Mouse (Mus musculus) urinary bladder, postnatal 36 days (tissue): Measurements from ENCODE around the gene Slc7a9.

Source experiments
- DNase-seq, 2 experiments: peaks; one replicate each; pipeline ENCODE4 v3.0.0; 2022; ENCODE audit warnings: low spot score in 2 of 2, mixed read lengths in 1 of 2

The Slc7a9 gene

DNA sequence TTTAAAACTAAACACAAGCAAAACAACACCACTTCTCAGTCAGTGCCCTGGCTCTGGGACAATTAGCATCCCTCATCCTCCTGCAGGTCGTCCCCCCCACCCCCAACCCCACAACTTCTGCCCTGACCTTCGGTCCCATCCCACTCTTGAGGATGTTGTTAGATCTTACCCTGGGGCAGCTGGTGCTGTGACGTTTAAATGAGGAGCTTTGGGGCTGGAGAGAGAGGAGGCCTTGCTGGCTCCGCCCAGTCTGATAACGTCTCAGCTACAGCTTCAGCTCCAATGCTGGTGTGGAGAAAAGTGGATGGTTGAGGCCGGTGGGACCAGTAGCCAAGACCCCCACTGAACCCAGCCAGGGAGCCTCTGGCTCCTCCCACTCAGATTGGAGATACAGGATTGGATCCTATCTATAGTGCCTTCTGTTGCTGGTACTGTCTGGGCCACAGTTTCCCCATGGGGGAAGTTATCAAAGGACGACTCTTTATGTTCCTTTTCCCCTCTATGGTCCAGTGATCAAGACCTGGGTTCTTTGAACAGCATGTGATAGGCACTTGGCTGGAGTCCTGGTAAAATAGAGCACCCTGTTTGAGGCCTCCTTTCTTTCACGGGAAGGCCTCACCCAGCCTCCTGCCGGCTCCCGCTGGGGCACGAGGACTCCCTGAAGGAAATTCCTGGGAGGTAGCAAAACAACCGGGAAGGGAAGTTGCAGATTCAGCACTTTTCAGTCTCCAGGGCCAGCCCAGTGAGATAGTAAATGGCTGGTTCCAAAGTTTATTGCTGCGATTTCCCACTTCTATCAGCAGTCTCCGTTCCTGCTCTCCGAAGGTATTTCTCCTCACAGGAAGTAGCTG, at the start of gene Slc7a9:
TSS of gene Slc7a9 (plus strand) at position 801 of the 851 bp plus-strand sequence.
- DNase-seq: no peak

DNA sequence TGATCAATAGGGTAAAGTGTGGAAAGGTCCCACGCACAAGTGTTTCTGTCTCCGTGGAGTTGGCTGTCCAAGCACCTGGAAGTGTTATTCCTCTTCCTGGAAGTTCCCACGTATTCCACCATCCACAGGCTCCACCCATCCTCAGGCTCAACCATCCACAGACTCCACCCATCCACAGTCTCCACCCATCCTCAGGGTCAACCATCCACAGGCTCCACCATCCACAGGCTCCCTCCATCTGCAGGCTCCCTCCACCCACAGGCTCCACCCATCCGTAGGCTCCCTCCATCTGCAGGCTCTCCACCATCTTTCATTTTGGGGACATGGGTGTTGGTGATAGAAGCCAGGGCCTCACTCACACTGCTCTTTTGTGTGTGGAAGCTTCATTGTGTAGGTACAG, 47.4 kb upstream of the Slc7a9 start:
- no peak for DNase-seq

DNA sequence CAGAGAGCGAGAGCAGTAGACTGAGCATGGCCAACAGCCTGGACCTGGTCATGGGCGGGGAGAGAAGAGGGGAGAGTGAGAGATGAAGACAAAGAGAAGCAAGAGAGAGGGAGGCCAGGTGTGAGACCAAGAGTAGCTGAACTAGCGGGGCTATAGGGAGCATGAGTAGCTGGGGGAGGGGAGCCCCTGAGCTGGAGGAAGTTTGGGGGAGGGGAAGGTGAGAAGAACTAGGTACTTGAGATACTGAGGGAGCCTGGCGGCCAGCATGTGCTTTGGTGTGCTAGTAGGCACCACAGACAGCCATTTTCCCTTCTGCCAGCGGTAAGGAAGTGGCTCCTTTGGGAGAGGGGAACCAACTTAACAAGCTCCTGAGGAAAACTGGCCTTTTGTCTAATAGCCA, 33.4 kb upstream of the Slc7a9 start:
- DNase-seq: no peak

DNA sequence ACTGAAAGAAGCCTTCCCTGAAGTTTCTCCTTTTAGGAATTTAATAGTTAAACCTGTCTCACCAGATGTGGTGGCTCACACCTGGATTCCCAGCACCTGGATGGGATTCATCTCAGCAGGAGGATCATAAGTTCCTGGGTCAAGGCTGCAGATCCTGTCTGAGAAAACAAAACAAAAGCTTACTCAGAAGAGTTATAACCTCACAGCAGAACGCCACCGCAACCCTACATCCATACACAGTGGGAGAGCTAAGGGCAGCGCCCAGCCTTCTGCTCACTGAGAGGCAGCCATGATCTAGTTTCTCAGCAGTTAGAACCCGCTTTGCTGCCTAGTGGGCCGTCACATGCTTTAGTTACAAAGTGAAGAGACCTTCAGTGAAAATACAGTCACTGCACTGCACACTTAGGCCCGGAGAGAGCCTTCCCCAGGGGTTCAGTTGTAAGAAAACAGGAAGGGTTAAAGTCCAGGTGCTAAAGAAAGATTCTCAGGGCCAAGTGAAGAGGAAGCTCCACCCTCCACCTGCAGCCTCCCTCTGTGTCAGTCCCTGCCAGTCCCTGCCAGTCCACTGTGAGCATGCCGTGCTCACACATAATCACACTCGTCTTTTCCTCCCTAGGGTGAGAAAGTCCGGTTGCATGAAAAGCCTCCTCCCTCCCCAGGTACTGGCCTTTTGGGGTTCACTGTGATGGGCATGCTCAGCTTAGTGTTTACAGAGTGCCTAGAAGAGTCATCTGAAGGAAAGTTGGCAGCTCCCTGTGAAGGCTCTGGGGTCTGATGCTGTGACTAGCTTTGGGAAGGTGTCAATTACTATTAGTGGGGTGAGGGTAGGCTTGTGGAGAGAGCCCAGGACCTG, 32.6 kb upstream of the Slc7a9 start:
- no peak for DNase-seq

DNA sequence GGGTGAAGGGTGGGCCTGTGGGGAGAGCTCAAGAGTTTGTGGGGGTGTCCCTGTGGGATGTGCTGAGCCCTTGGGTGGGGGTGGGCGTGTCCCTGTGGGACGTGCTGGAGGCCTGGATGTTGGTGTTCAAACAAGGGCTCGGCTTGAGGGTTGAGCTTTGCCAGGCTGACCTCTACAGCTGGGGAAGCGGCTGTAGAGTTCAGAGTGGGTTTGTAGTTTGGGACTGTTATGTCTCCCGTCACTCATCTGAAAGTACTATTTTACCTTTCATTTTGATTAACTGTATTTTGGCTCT, 32.0 kb upstream of the Slc7a9 start:
- no peak for DNase-seq

DNA sequence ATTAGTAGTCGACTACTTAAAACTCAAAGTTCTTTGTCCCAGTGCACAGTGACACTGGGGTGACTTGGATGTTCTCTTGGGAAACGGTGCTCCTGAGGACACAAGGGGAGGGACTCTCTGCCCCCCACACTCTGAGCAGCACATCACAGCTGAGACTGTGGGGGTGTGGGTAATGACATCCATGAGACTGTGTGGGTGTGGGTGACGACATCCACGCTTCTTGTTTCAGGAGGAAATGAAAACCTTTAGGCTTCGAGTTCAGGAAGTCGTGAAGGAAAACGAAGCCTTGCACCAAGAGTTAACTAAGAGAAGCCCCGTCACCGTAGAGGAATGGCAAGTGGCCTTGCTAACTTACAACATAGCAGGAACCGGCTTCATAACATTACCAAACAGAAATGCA, 25.5 kb upstream of the Slc7a9 start:
- DNase-seq: no peak

DNA sequence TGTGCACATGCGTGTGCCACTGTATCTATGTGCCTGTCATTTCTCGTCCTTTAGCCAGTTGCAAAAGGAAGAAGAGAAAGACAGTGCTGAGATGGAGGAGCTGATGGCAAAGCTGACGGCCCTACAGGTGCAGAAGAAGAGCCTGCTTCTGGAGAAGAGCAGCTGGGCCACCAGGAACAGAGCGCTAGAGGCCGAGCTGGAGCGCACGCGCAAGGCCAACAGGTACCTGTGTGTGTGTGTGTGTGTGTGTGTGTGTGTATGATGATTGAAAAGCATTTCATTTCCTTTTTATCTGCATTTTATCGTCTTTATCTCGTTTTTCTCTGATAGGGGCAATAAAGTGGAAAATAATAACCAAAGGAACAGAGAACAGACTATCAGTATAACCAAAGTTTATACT, 20.4 kb upstream of the Slc7a9 start:
- DNase-seq: no peak

DNA sequence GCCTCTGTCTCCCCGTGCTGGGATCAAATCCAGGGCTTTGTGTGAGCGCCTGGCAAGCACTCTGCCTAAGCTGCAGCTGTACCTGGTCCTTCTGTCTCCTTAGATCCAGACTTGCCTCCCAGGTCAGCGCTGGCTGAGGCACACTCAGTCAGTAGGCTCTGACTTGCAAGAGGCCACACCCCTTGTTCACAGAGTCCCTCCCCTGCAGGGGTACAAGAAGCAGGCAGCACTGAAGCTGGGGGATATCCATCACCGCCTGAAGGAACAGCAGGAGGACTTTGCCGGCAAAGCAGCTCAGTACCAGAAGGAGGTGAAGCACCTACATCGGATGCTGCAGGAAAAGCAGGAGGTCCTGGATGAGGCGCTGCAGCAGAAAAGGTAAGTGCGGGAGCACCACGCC, 13.3 kb upstream of the Slc7a9 start:
- DNase-seq: no peak

DNA sequence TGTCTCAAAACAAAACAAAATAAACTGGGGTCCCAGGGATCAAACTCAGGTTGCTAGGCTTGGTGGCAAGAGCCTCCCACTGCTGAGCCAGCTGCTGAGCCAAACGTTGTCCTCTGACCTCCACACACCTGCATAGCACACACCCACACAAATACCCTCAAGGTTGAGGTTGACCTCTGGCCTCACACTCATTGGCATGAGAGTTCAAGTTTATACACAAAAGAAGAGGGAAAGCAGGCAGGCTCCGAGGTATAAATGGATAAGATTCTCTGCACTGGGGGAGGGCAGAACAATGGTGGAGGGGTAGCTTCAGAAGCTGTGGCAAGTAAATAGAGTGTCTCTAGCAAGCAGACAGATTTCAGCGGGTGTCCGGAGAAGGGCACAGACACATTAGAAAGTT, 1.1 kb upstream of the Slc7a9 start:
- no peak for DNase-seq

DNA sequence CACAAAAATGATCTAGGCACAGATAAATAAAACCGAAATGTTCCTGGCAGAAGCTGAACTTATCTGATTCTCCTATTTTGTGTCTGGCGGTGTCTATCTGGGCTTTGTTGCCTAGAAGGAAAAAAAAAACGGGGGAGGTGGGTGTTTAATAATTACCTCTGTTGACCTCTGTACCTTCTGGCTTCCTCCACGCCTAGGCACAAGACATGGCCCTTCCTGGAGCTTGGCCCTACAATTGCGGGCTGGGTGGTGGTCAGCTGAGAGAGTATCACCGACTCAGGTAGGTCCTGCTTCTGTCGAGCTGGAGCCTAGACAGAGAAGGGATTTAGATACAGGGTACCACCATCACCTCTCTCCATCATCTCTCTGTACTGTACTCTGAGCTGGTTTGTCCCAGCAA, 271 bp downstream of the Slc7a9 start:
- DNase-seq: no peak

DNA sequence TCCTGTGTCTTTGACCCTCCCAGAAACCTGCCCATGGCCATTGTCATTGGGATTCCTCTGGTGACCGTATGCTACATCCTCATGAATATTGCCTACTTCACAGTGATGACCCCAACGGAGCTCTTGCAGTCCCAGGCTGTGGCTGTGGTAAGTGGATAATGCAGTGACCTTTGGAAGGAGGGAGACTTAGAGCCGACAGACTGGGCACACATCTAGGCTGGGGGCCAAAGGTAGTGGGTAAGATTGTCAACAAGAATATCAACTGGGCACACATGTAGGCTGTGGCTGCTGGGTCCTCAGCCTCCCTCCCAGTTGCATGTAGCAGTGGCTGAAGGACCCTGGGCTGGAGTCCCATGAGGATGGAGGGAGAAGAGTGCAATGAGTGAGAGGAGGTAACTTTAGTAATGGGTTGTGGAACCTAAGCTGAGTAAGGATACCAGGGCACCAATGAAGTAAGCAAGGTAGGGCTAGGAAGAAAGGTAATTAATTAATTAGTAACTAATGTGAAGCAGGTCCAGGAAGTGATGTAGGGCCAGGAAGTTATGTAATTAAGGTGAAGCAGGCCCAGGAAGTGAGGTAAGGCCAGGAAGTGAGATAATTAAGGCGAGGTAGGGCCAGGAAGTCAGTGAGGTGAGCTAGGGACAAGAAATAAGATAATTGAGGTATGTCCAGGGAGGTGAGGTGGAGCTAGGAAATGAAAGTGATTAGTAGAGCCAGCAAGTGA, 7.7 kb downstream of the Slc7a9 start:
- DNase-seq: no peak

DNA sequence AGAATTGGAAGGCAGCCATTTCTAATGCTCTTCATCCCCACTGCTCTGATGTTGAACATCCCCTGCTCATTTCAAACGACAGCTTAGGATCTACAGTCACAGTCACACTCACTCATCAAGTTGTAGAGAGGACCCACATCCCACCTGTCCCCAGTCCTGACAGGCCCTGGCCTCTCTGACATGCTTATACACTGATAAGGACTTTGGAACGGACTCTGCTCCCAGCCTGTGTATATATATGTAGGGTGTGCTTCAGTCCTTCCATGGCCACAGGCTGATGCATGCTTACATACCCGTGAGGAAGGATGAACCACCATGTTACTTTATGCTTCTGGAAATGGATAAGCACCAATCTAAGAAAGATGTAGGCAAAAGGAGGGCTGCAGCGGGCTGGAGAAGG, 12.4 kb downstream of the Slc7a9 start:
- no peak for DNase-seq

DNA sequence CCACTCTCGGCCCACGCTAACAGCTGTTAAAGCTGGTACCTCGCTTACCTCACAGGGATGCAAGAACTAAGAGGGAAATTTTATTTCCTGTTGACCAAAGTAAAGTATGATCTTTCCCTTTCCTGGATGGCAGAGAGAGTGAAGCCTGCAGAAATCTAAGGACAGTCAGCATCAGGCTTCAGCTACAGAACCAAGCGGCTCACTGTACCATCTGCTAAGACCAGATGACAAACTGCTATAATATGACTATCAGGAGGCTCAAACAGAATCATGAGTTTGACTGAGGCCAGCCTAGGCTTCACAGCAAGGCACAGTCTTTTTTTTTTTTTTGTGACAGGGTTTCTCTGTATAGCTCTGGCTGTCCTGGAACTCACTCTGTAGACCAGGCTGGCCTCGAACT, 16.4 kb downstream of the Slc7a9 start:
- DNase-seq: no peak

DNA sequence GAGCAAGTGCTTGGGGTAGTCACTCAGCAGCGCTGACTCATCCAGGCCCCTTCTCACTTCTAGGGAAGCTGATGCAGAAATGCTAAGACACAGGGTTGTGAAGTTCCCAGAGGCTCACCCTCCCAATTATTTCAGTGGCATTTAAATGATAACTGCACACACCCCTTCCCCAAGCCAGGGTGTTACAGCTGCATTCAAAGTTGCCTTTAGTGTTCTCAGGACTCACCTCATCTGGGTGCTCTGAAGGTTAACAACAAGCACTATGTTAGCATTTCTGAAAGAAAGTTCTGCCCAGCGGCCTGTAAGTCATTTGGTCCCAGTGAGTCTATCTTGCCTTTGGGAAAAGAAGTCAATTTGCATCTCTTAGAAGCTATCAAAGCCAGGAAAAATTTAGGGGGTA, 19.3 kb downstream of the Slc7a9 start:
- DNase-seq: no peak

DNA sequence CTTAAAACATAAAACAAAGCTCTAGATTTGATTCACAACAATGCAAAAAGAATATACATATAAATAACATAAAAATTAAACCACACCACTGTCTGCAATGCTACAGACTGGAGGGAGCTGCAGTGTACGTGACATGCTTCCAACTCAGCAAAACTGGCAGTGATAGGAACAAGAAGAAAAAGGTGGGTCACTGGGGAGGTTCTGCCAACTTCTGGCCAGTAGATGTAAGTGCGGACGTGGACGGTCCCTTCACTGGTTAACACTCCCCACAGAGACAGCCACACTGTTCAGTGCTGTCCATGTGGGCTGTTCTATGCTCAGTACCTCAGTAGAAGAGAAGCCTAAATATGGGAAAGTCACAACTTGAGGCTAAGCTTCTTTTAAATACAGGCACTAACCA, 22.2 kb downstream of the Slc7a9 start:
- no peak for DNase-seq

DNA sequence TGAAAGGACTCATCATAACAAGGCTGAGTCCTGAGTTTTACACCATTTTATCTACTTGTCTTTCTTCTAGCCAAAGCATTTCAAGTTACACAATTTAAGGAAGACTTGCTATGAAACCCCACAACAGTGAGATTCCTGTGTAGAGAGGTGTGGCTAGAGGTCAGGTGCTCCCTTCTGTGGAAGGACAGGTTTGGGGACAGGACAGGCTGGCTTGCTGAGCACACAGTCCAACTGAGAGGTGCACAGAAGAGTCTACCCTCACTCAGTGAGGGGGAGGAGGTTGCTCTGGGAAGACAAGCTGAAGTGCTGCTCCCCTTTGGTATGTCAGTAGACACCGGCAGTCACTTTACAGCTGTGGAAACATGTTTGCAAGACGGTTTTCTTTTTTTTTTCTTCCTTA, 27.9 kb downstream of the Slc7a9 start:
- DNase-seq: no peak

DNA sequence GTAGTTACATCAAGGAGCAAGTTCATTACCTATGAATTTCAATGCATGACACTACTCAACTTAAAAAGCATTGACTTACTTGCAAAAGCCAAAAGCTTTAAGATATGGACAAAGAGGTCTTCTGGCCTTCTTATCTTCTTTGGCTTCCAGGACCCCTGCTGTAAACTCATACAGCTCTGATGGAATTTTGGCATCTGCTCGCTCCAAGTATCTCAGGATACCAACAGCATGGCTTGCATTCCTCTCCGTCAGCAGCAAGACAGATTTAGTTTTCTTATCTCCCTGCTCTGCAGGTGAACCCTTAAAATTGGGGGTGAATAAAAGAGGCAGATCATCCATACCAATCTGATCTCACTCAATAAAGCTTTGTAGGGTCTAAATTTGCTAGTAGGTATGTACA, 36.5 kb downstream of the Slc7a9 start:
- DNase-seq: no peak

DNA sequence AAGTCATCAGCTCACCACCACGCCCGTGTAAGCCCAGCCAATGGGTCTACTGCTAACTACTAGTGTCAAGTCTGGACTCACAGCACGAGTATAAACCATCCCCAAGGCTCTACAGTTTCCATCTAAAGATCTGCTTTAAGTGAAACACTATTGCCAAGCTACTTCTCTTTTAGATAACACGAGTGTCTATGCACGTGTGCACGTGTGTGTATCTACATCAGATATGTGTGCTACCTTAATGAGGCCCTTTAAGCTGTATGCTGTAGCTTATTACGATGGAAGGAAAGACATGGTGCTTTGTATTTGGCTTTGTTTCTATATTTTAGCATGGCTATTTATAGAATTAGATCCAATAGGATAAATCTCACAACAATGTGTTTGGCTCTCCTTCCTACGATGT, 38.0 kb downstream of the Slc7a9 start:
- no peak for DNase-seq

DNA sequence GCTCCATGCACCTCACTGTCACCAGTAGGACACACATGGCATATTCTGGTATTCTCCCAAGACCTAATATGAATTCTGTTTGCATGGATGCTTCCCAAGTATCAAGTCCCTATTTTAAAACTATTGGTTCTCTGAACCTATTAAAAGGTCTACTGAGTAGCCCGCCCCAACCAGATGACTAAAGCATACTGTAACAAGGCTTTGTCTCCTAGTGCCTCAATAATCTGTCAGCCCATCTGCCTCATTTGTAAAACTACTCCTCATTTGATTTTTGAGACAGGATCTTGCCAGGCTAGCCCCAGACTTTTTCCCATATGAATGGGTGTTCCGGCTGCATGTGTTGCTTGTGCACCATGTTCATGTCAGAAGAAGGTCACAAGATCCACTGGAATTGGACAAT, 41.6 kb downstream of the Slc7a9 start:
- no peak for DNase-seq

DNA sequence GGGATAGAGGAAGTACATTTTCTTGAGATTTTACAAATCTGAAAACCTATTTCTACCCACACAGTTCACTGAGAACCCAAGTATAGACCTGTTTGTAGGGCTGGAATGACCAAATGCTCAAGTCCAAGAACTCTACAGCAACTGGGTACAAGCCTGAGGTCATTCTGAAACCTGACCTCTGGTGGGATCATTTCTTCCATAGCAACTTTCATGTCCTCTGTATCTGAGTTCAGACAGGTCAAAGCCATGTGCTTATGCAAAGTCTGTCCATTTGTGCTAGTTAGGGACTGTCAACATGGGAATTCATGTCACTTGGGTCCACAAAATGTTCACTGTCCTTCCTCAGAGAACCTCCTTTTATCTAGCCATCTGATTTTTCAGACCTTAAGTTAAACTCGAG, 42.4 kb downstream of the Slc7a9 start:
- DNase-seq: no peak

DNA sequence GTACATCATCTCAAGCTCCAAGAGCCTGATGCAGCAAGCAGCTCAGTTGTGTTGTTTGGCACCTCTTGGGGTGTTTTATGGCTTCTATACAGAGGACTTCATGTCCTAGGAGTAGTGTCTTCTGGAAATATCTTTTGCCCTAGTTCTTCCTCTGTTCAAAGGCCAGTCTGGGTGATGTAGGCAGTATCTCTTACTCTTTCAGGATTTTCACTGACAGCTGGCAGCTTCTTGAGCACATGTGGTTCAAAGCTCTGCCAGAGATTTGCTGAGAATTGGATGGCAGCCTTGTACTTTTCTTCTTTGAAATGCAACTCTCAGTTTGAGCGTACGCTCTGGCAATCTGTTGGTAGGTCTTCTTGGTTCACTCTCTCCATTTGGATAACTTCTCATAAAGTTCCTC, 48.9 kb downstream of the Slc7a9 start:
- no peak for DNase-seq

DNA sequence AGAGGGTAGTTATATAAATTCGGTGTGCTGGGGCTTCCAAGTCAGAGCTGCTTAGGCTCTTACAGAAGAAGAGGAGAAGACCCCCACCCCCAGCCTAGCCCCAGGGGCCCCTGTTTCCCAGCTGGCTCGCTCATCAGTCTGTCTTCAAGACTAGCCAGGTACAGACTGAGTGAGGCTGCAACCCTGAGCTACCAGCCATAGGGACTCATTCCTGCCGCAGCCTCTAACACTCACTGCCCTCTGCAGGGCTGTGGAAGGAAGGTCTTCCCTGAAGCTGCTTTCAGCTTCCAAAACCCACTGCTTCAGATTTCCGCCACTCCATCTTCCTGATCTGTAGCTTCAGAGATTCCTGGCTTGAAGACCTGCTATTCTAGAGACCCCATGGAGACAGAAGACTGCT, 53.4 kb downstream of the Slc7a9 start:
- no peak for DNase-seq
